Mouse (Mus musculus) thymus, postnatal 25 days (tissue): Measurements from ENCODE around the gene Cdk5rap3.
A peak's percentile ranks its signal among the peaks of the same experiment; 100 is the strongest.

Source experiments
- DNase-seq: peaks from one replicate; pipeline ENCODE4 v3.0.0; 2022

Cdk5rap3 gene

GRCm38 (mm10) chr11:96933562-96934276 is 17.4 kb upstream of the Cdk5rap3 start:
- no peak for DNase-seq

- no peak for DNase-seq
These were observed 15.2 kb upstream of the Cdk5rap3 start for GRCm38 (mm10) chr11:96931327-96932062.

GRCm38 (mm10) chr11:96929766-96930331 is 13.6 kb upstream of the Cdk5rap3 start:
- no peak for DNase-seq

- DNase-seq: no peak
These were observed 12.9 kb upstream of the Cdk5rap3 start for GRCm38 (mm10) chr11:96929096-96929765.

- DNase-seq: no peak
These were observed 12.4 kb upstream of the Cdk5rap3 start for GRCm38 (mm10) chr11:96928691-96929090.

GRCm38 (mm10) chr11:96928088-96928487 is 11.8 kb upstream of the Cdk5rap3 start, which contains the start of gene Prr15l:
Gene Prr15l (plus strand): TSS chr11:96928104.
- DNase-seq: no peak

GRCm38 (mm10) chr11:96926587-96926986 is 10.3 kb upstream of the Cdk5rap3 start:
- no peak for DNase-seq

GRCm38 (mm10) chr11:96925469-96926148 is 9.3 kb upstream of the Cdk5rap3 start:
- DNase-seq: no peak

GRCm38 (mm10) chr11:96924861-96925260 is 8.6 kb upstream of the Cdk5rap3 start:
- no peak for DNase-seq

GRCm38 (mm10) chr11:96919003-96919402 is 2.7 kb upstream of the Cdk5rap3 start:
- DNase-seq: no peak

- DNase-seq: no peak
These were observed 1.1 kb upstream of the Cdk5rap3 start for GRCm38 (mm10) chr11:96917415-96917814.

- DNase-seq: no peak
These were observed 645 bp upstream of the Cdk5rap3 start for GRCm38 (mm10) chr11:96916885-96917396.

GRCm38 (mm10) chr11:96912682-96913081 is 3.6 kb downstream of the Cdk5rap3 start:
- DNase-seq: peak; percentile 66

- peak; percentile 74 for DNase-seq
These were observed 6.3 kb downstream of the Cdk5rap3 start for GRCm38 (mm10) chr11:96910003-96910402.

GRCm38 (mm10) chr11:96908594-96908993 is 7.7 kb downstream of the Cdk5rap3 start:
- DNase-seq: no peak

GRCm38 (mm10) chr11:96906431-96907161 is 9.7 kb downstream of the Cdk5rap3 start:
- DNase-seq: no peak

GRCm38 (mm10) chr11:96902639-96903635 is 13.4 kb downstream of the Cdk5rap3 start:
- no peak for DNase-seq

GRCm38 (mm10) chr11:96901332-96901731 is 15.0 kb downstream of the Cdk5rap3 start:
- no peak for DNase-seq

GRCm38 (mm10) chr11:96899449-96900306 is 16.6 kb downstream of the Cdk5rap3 start:
- DNase-seq: no peak
